Mouse (Mus musculus): ENCODE measurements around the gene Trrap. TPM values are rescaled to one million over a fixed set of nuclear protein-coding genes. Genes with fewer than 3 reads are reported as not detected.

The Trrap gene
- polyA plus RNA-seq, 1 experiment = 204 TPM

DNA sequence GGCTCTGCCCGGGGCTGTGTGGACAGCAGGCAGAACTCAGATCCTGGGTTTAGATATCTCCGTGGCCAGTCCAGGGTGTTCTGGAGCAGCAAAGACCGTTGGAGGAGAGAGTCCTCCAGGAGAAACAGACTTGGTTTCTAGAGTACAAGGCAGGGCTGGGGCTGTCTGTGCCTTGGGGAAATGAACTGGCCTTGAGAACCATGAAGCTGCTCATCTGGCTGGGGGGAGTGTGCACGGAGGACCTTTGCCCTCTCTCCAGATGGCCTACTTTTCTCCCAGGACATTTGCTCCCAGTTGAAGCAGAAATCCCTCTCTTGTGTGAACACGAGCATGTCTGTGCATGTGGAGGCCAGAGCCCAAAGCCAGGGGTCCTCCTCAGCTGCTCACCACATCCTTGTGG, 104.8 kb downstream of the Trrap start:
- H3K4me1 ChIP-seq (replicated peaks; ENCODE audit: control insufficient read depth, insufficient read depth, low read length) = no peaks in the 10 kb centered on the region
- H3K27ac ChIP-seq (ENCODE audit: control insufficient read depth, insufficient read depth, low read length) = no peak overlapping the region
- H3K36me3 ChIP-seq (ENCODE audit: control insufficient read depth, insufficient read depth, low read length) = no peaks in the 10 kb centered on the region
- DNase-seq = no peak
- H3K4me3 ChIP-seq (ENCODE audit: control insufficient read depth, insufficient read depth, low read length) = no peak overlapping the region
- WGBS = 95% methylated on average over 5 of the region's 5 CpGs
- H3K27me3 ChIP-seq (ENCODE audit: control insufficient read depth, insufficient read depth, low read length) = no peaks in the 10 kb centered on the region
- TF ChIP-seq CTCF (IDR thresholded peaks at IDR 0.05; ENCODE audit: borderline replicate concordance, control insufficient read depth, extremely low read depth, insufficient read depth, low read length, poor library complexity) (no peak), POLR2A (IDR thresholded peaks at IDR 0.05; ENCODE audit: control insufficient read depth, extremely low read depth, insufficient read depth, low read length, poor library complexity) (no peak)

DNA sequence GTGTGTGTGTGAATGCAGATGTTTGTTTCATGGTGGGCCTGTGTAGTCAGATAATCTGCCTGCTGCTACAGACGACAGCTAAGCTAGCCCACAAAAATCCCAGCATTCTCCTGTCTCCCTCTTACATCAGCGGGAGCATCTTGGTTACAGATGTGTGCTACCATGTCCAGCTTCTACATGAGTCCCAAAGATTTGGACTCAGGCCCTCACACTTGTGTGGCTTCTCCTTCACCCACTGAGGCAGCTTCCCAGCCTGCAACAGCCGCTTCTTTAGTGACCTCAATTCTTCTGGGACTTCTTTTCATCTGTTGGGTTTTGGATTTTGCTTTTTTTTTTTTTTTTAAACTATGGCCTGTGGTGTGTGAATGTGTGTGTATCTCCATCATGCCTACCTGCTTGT, 105.3 kb downstream of the Trrap start:
- no peak overlapping the region for H3K4me3 ChIP-seq (ENCODE audit: control insufficient read depth, insufficient read depth, low read length)
- WGBS = 94% methylated on average over 3 of the region's 3 CpGs
- TF ChIP-seq POLR2A (IDR thresholded peaks at IDR 0.05; ENCODE audit: control insufficient read depth, extremely low read depth, insufficient read depth, low read length, poor library complexity) (no peak), CTCF (IDR thresholded peaks at IDR 0.05; ENCODE audit: borderline replicate concordance, control insufficient read depth, extremely low read depth, insufficient read depth, low read length, poor library complexity) (no peak)
- H3K27ac ChIP-seq (ENCODE audit: control insufficient read depth, insufficient read depth, low read length) = no peak overlapping the region
- no peak for DNase-seq
- H3K4me1 ChIP-seq (replicated peaks; ENCODE audit: control insufficient read depth, insufficient read depth, low read length) = no peaks in the 10 kb centered on the region
- H3K36me3 ChIP-seq (ENCODE audit: control insufficient read depth, insufficient read depth, low read length) = no peaks in the 10 kb centered on the region
- H3K27me3 ChIP-seq (ENCODE audit: control insufficient read depth, insufficient read depth, low read length) = no peaks in the 10 kb centered on the region

DNA sequence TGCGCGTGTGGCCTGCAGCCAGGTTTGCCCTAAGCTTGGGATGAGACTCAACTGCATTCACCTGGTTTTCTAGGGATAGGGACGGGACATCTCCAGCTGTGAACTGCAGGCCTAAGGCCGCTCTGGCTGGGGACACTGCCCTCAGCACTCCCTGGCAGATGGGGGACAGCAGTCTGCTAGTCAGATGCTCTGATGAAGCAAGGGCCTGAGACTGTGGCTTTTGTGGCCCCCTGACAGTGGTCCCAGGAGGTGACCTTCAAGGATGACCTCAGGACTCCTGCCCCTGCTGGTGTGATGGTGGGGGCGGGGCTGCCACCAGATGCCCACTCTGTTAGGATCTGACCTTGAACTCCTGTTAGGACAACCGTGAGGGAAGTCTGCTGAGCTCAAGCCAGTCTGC, 107.7 kb downstream of the Trrap start:
- H3K36me3 ChIP-seq (ENCODE audit: control insufficient read depth, insufficient read depth, low read length) = no peaks in the 10 kb centered on the region
- WGBS = 94% methylated on average over 6 of the region's 6 CpGs
- TF ChIP-seq POLR2A (IDR thresholded peaks at IDR 0.05; ENCODE audit: control insufficient read depth, extremely low read depth, insufficient read depth, low read length, poor library complexity) (no peak), CTCF (IDR thresholded peaks at IDR 0.05; ENCODE audit: borderline replicate concordance, control insufficient read depth, extremely low read depth, insufficient read depth, low read length, poor library complexity) (no peak)
- H3K27me3 ChIP-seq (ENCODE audit: control insufficient read depth, insufficient read depth, low read length) = no peaks in the 10 kb centered on the region
- H3K27ac ChIP-seq (ENCODE audit: control insufficient read depth, insufficient read depth, low read length) = no peak overlapping the region
- no peak overlapping the region for H3K4me3 ChIP-seq (ENCODE audit: control insufficient read depth, insufficient read depth, low read length)
- no peak for DNase-seq
- no peaks in the 10 kb centered on the region for H3K4me1 ChIP-seq (replicated peaks; ENCODE audit: control insufficient read depth, insufficient read depth, low read length)

DNA sequence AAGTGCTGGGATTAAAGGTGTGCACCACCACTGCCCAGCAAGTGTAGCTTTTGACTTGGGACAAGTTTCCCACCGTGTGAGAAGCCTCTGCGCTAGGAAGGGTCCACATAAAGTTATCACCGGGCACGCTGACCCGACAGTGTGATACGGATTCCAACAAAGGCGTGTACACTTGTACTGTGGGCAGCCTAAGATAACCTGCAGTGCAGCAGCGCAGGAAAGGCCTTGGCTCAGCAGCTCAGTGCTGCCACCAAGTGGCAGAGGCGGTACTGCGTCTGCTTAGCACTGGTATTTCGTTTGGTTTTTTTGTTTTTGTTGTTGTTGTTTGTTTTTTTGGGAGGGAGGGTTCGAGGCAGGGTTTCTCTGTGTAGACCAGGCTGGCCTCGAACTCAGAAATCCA, 108.4 kb downstream of the Trrap start:
- Histone ChIP-seq H3K4me1 (replicated peaks; ENCODE audit: control insufficient read depth, insufficient read depth, low read length) (no peaks in the 10 kb centered on the region), H3K27me3 (ENCODE audit: control insufficient read depth, insufficient read depth, low read length) (no peaks in the 10 kb centered on the region), H3K27ac (ENCODE audit: control insufficient read depth, insufficient read depth, low read length) (no peak overlapping the region), H3K4me3 (ENCODE audit: control insufficient read depth, insufficient read depth, low read length) (no peak overlapping the region), H3K36me3 (ENCODE audit: control insufficient read depth, insufficient read depth, low read length) (no peaks in the 10 kb centered on the region)
- TF ChIP-seq POLR2A (IDR thresholded peaks at IDR 0.05; ENCODE audit: control insufficient read depth, extremely low read depth, insufficient read depth, low read length, poor library complexity) = no peak
- TF ChIP-seq CTCF (IDR thresholded peaks at IDR 0.05; ENCODE audit: borderline replicate concordance, control insufficient read depth, extremely low read depth, insufficient read depth, low read length, poor library complexity) = peak; percentile 92
- DNase-seq = peak; percentile 51
- 7% methylated on average over 13 of the region's 13 CpGs for WGBS

DNA sequence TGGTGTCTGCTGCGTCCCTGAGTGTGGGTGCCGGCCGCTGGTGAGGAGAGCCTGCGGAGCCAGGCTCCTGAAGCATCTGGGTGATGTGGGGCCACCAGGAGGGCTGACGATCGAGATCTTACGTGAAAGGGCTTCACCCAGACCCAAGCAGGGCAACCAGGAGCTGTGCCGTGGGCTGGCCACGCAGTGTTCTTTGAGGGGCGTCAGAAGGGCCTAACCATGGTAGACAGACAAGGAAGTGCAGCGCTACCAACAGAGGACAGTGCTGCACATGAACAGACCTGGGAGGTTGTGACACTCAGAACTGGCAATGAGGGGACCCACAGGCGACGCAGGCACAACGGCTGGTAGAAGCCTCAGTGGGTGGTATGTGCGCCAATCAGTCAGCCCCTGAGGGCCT, 109.5 kb downstream of the Trrap start:
- H3K36me3 ChIP-seq (ENCODE audit: control insufficient read depth, insufficient read depth, low read length) = no peaks in the 10 kb centered on the region
- TF ChIP-seq POLR2A (IDR thresholded peaks at IDR 0.05; ENCODE audit: control insufficient read depth, extremely low read depth, insufficient read depth, low read length, poor library complexity) (no peak), CTCF (IDR thresholded peaks at IDR 0.05; ENCODE audit: borderline replicate concordance, control insufficient read depth, extremely low read depth, insufficient read depth, low read length, poor library complexity) (no peak)
- no peak overlapping the region for H3K4me3 ChIP-seq (ENCODE audit: control insufficient read depth, insufficient read depth, low read length)
- H3K27ac ChIP-seq (ENCODE audit: control insufficient read depth, insufficient read depth, low read length) = no peak overlapping the region
- H3K27me3 ChIP-seq (ENCODE audit: control insufficient read depth, insufficient read depth, low read length) = no peaks in the 10 kb centered on the region
- H3K4me1 ChIP-seq (replicated peaks; ENCODE audit: control insufficient read depth, insufficient read depth, low read length) = no peaks in the 10 kb centered on the region
- 96% methylated on average over 15 of the region's 15 CpGs for WGBS
- DNase-seq = no peak

DNA sequence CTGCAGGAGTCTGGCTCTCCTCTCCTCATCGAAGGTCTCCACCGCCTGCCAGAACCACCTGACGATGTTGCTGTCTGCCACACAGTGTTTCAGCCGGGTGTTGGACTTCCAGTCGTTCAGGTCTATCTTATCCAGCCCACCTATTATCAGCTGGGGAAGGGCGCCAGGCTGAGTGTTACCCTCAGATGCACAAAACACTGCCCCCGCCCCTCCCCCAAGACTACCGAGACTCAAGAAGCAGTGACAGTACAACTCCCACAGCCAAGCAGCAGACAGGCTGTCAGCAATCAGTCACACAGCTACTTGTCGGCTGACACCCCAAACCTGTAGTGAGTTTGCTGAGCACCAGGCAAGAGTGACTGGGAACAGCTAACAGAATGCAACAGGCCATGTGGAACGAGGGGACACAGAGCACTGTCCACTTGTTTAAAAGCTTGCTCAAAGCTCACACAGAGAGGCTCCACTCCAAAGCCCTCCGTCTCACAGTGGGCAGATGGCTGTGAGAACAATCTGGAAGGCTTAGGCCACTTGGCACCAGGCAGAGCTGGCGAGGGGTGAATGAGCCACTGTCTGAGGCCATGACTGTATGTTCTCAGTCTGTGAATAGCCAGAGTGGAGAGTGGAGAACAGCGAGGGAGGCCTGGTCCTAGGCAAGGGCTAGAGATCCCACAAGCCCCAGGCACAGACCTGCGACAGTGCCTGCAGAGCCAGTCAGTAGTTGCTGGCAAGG, 114.3 kb downstream of the Trrap start:
- no peak for DNase-seq
- WGBS = 96% methylated on average over 14 of the region's 14 CpGs
- Histone ChIP-seq H3K36me3 (ENCODE audit: control insufficient read depth, insufficient read depth, low read length) (peaks cover 11% of the 10 kb centered on the region), H3K4me3 (ENCODE audit: control insufficient read depth, insufficient read depth, low read length) (no peak overlapping the region), H3K4me1 (replicated peaks; ENCODE audit: control insufficient read depth, insufficient read depth, low read length) (no peaks in the 10 kb centered on the region), H3K27me3 (ENCODE audit: control insufficient read depth, insufficient read depth, low read length) (no peaks in the 10 kb centered on the region), H3K27ac (ENCODE audit: control insufficient read depth, insufficient read depth, low read length) (no peak overlapping the region)
- no peak for TF ChIP-seq CTCF (IDR thresholded peaks at IDR 0.05; ENCODE audit: borderline replicate concordance, control insufficient read depth, extremely low read depth, insufficient read depth, low read length, poor library complexity)

Measured in thymus, adult 2 months (tissue).